ENCODE assay signal across 12 mouse cellular contexts in genomic region chr11:81371545-81371944, GRCm38 (mm10).
A peak's percentile ranks its signal among the peaks of the same experiment; 100 is the strongest.
DNase-seq lines count a peak whose midpoint lies in the region; ATAC-seq lines count a peak whose summit lies in the region.
"Had no signal": no experiment of that assay in that cellular context is flagged by ENCODE, and none has a peak within 500 bp of the region (broad histone marks: within the 10 kb centered on the region; RNA-seq: fewer than 3 reads in every experiment).

No protein-coding gene starts in this region.

- 60% methylated on average over 8 of the region's 8 CpGs for WGBS in hindbrain, embryonic 10.5 days
- 44% methylated on average over 8 of the region's 8 CpGs for WGBS in hindbrain, embryonic 12.5 days
- WGBS in kidney, embryonic 16.5 days, result 3% methylated on average over 8 of the region's 8 CpGs

- H3K36me3 ChIP-seq in hindbrain, embryonic 10.5 days, result no peaks in the 10 kb centered on the region
- H3K36me3 ChIP-seq in hindbrain, embryonic 12.5 days, result no peaks in the 10 kb centered on the region
- H3K36me3 ChIP-seq in kidney, embryonic 16.5 days (ENCODE audit: insufficient read depth, low read length), result no peaks in the 10 kb centered on the region
- H3K36me3 ChIP-seq: hindbrain, embryonic 15.5 days; limb, embryonic 15.5 days had no signal

- H3K9ac ChIP-seq in hindbrain, embryonic 12.5 days, result no peak overlapping the region
- no peak overlapping the region for H3K9ac ChIP-seq in kidney, embryonic 16.5 days (replicated peaks; ENCODE audit: low read length)
- H3K9ac ChIP-seq: hindbrain, embryonic 15.5 days; limb, embryonic 15.5 days had no signal

- ATAC-seq in hindbrain, embryonic 12.5 days (ENCODE audit: low FRiP score), result no peak
- no peak for ATAC-seq in kidney, embryonic 16.5 days (ENCODE audit: low FRiP score, low TSS enrichment)

- peaks cover 37% of the 10 kb centered on the region for H3K4me1 ChIP-seq in hindbrain, embryonic 10.5 days (replicated peaks)
- H3K4me1 ChIP-seq in hindbrain, embryonic 12.5 days, result peaks cover 26% of the 10 kb centered on the region
- peaks cover 48% of the 10 kb centered on the region for H3K4me1 ChIP-seq in kidney, embryonic 16.5 days (ENCODE audit: insufficient read depth, low read length)

- no peak overlapping the region for H3K27ac ChIP-seq in hindbrain, embryonic 10.5 days
- H3K27ac ChIP-seq in hindbrain, embryonic 12.5 days, result no peak overlapping the region
- H3K27ac ChIP-seq in kidney, embryonic 16.5 days (ENCODE audit: low read length), result peak overlapping the region; percentile 5; the same call in 1 of the 2 replicates
- H3K27ac ChIP-seq: hindbrain, embryonic 15.5 days; limb, embryonic 15.5 days; macrophage had no signal

- H3K9me3 ChIP-seq in hindbrain, embryonic 10.5 days, result no peaks in the 10 kb centered on the region
- H3K9me3 ChIP-seq in hindbrain, embryonic 12.5 days (replicated peaks), result no peaks in the 10 kb centered on the region
- no peaks in the 10 kb centered on the region for H3K9me3 ChIP-seq in kidney, embryonic 16.5 days (ENCODE audit: low read length)
- H3K9me3 ChIP-seq: hindbrain, embryonic 15.5 days; limb, embryonic 15.5 days had no signal

- no peak overlapping the region for H3K4me3 ChIP-seq in hindbrain, embryonic 10.5 days
- no peak overlapping the region for H3K4me3 ChIP-seq in hindbrain, embryonic 12.5 days
- no peak overlapping the region for H3K4me3 ChIP-seq in kidney, embryonic 16.5 days (ENCODE audit: low read length)
- H3K4me3 ChIP-seq: hindbrain, embryonic 15.5 days; limb, embryonic 15.5 days had no signal

- H3K4me2 ChIP-seq in hindbrain, embryonic 12.5 days (replicated peaks), result no peak overlapping the region
- no peak overlapping the region for H3K4me2 ChIP-seq in kidney, embryonic 16.5 days (replicated peaks; ENCODE audit: low read depth, low read length)
- H3K4me2 ChIP-seq: hindbrain, embryonic 15.5 days; limb, embryonic 15.5 days had no signal

- peak; percentile 6 for DNase-seq in hindbrain, embryonic 10.5 days (ENCODE audit: low spot score)
- peak; percentile 62 to 87 for DNase-seq in adrenal gland, adult (ENCODE audit: inconsistent age in 2 of 2, low spot score in 1 of 2)
- DNase-seq in adrenal gland, postnatal 14 days, result peak; percentile 78
- DNase-seq in layer of hippocampus, postnatal 36 days, result no peak
- no peak for DNase-seq in urinary bladder, postnatal 10 days (ENCODE audit: low spot score)
- DNase-seq in right cerebral cortex, postnatal 36 days (ENCODE audit: low spot score in 2 of 2), result no peak
- DNase-seq: right cerebral cortex, adult 18-20 months had no signal

- peaks cover 3% of the 10 kb centered on the region; the same call in 1 of the 2 replicates for H3K27me3 ChIP-seq in hindbrain, embryonic 10.5 days (ENCODE audit: insufficient read depth, poor library complexity, severe bottlenecking)
- H3K27me3 ChIP-seq in hindbrain, embryonic 12.5 days, result no peaks in the 10 kb centered on the region; the same call in 1 of the 2 replicates
- H3K27me3 ChIP-seq in kidney, embryonic 16.5 days (ENCODE audit: insufficient read depth, low read length), result no peaks in the 10 kb centered on the region
- H3K27me3 ChIP-seq: hindbrain, embryonic 15.5 days; limb, embryonic 15.5 days had no signal

Comparison
In these comparisons a context has a peak if more than half of its experiments do, and no peak if none do; other contexts are left out.
1. DNase-seq: peak in hindbrain, embryonic 10.5 days (single experiment), adrenal gland, adult (2 of 2) and adrenal gland, postnatal 14 days (single experiment); none in layer of hippocampus, postnatal 36 days (0 of 2), urinary bladder, postnatal 10 days (single experiment) and right cerebral cortex, postnatal 36 days (0 of 2).